Mouse (Mus musculus): ENCODE data around the gene Elmsan1.

The Elmsan1 gene

GRCm38 (mm10) chr12:84100071-84100470 is 118.6 kb downstream of the Elmsan1 start:
- DNase-seq (ENCODE audit: low spot score), result no peak

DNA sequence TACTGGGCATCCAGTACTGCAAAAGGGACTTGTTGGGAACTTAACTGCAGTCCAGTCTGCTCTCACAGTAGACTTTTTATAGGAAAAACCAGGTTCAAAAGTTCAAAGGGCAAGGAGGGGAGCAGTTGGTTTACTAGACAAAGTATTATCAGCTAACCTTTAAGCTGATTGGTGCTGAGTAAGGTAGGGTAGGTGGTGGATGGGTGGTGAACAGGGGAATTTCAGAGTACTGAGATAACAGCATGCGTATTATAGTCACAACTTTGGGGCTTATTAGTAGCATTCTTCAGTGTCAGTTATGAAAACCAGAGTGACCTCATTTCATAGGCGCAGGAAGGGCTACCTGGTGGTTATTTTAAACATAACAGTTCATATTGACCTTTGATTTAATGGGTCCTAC is 119.1 kb downstream of the Elmsan1 start:
- no peak for DNase-seq (ENCODE audit: low spot score)

Data from spleen, adult 12 weeks (tissue).